8 mouse cellular contexts compared by ENCODE assay signal in genomic region chr10:59323100-59323487, GRCm38 (mm10). TPM values are rescaled to one million over a fixed set of nuclear protein-coding genes. Genes with fewer than 3 reads are reported as not detected.
DNase-seq lines count a peak whose midpoint lies in the region; ATAC-seq and TF ChIP-seq lines count a peak whose summit lies in the region.

TSS of gene P4ha1 (plus strand) at chr10:59323296.

- no peaks in the 10 kb centered on the region for H3K36me3 ChIP-seq in hindbrain, embryonic 14.5 days (replicated peaks; ENCODE audit: control insufficient read depth, insufficient read depth)

- in situ Hi-C loops in Patski (cut with MboI; ENCODE audit: low pct_unique_long_range_greater_than_20kb), result no loop called here

- H3K4me2 ChIP-seq in hindbrain, embryonic 14.5 days (replicated peaks), result peak within 1 kb of the TSS; percentile 90

- TF ChIP-seq CTCF in Patski (IDR thresholded peaks at IDR 0.05), result peak; percentile 99

- H3K9me3 ChIP-seq in hindbrain, embryonic 14.5 days (ENCODE audit: control insufficient read depth, low read length), result no peaks in the 10 kb centered on the region

- H3K9ac ChIP-seq in hindbrain, embryonic 14.5 days, result peak within 1 kb of the TSS; percentile 95

- CTCF ChIA-PET in Patski (lab: Charles Lee), result interaction anchor here (1.7 to 8.8 kb wide), 4 partner anchors 11 to 36 kb away, joined by 5 to 75 read pairs (median 25); no protein-coding TSS in a partner anchor

- POLR2A ChIA-PET in Patski (lab: Charles Lee), result interaction anchor here (1.0 to 5.8 kb wide), 5 partner anchors 11 to 27 kb away, joined by 3 to 39 read pairs (median 5); no protein-coding TSS in a partner anchor

- peak within 1 kb of the TSS; percentile 95 for H3K27ac ChIP-seq in hindbrain, embryonic 14.5 days

- peaks cover 35% of the 10 kb centered on the region for H3K4me1 ChIP-seq in hindbrain, embryonic 14.5 days (replicated peaks; ENCODE audit: control insufficient read depth, insufficient read depth, low read length)

- no peaks in the 10 kb centered on the region for H3K27me3 ChIP-seq in Patski
- H3K27me3 ChIP-seq in hindbrain, embryonic 14.5 days (ENCODE audit: control insufficient read depth, insufficient read depth, low read length), result no peaks in the 10 kb centered on the region

- WGBS in hindbrain, embryonic 14.5 days, result under 1% methylated on average over 30 of the region's 39 CpGs

- peak; percentile 90 for ATAC-seq in Patski
- ATAC-seq in hindbrain, embryonic 14.5 days (ENCODE audit: low FRiP score), result peak; percentile 99

- peak; percentile 75 for DNase-seq in Patski (ENCODE audit: low read depth, low spot score)
- peak; percentile 99 to 100 for DNase-seq in cerebellum, postnatal 14 days
- peak; percentile 98 for DNase-seq in frontal cortex, postnatal 25 days (ENCODE audit: low spot score in 2 of 2)
- peak; percentile 99 for DNase-seq in hindbrain, embryonic 14.5 days (ENCODE audit: low spot score)
- peak; percentile 99 to 100 for DNase-seq in layer of hippocampus, postnatal 36 days
- DNase-seq in lung, postnatal 36 days, result peak; percentile 99
- DNase-seq in retina, postnatal 1 day, result peak; percentile 99
- peak; percentile 92 to 99 for DNase-seq in urinary bladder, adult 18-20 months (ENCODE audit: low spot score in 2 of 2)

- H3K4me3 ChIP-seq in hindbrain, embryonic 14.5 days (replicated peaks; ENCODE audit: low read length), result peak within 1 kb of the TSS; percentile 96

RNA-seq across cellular contexts. Expression of gene P4ha1, which starts in this region (rescaled TPM):
- polyA plus RNA-seq in Patski (2021), result 174 TPM
- 24.9 and 28.0 TPM in 2 replicates for polyA plus RNA-seq in hindbrain, embryonic 14.5 days (2014; fragmentation: Nextera tagmentation; extraction: Ambion mirVana)
- total RNA-seq in layer of hippocampus, postnatal 36 days (2021), result 10 to 100 TPM; 58.0 to 69.5 TPM

Comparison
In these comparisons a context has a peak if more than half of its experiments do, and no peak if none do; other contexts are left out.
1. Peak in every context shown above with its lines: DNase-seq, ATAC-seq, H3K4me3 ChIP-seq and H3K27ac ChIP-seq.